Mouse (Mus musculus): ENCODE measurements around the gene Sema4d. TPM values are rescaled to one million over a fixed set of nuclear protein-coding genes. Genes with fewer than 3 reads are reported as not detected.

The Sema4d gene
- polyA plus RNA-seq, 1 experiment = 23.0 TPM

DNA sequence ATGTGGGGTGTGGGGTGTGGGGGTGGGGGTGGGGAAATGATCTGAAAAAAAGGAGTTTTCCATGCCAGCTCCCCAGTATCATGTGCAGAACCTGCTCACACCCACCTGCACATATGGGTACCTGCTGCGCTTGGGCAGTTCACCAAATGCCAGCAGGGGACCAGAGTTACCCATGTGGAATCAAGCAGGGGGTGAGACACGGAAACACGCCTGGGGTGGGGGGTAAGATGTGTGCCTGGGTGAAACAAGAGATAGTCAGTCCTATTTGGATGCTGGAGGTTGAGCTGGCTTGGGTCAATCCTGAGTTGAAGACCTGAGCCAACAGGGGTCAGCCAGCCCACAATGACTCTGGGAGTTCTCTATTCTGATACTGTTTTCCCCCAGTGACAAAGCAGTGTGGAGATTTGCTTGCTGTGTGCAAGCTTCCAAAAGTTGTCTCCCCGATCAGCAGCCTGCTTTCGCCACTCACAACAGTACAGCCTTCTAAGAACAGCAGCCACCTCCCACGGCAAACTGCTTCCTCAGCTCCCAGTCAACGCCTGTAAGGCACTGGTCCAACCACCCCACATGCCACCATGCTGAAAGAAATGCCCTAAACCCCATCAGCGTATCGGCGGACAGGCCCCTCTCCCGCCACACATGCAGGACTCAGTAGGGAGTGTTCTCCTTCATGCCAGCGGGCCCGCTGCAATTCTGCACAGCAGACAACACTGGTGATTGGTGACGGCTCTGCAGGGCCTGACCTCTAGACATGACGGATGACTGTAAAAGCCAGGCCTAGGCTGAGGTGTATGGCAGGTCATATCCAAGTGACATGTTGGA is 41.0 kb downstream of the Sema4d start:
- Histone ChIP-seq H3K27ac (ENCODE audit: control insufficient read depth, insufficient read depth, low read depth, low read length, poor library complexity) (peak overlapping the region; percentile 33), H3K4me1 (ENCODE audit: control insufficient read depth, insufficient read depth, low read length) (peaks cover 29% of the 10 kb centered on the region), H3K4me3 (replicated peaks; ENCODE audit: control insufficient read depth, low read depth, low read length) (no peak overlapping the region)
- WGBS = 71% methylated on average over 15 of the region's 15 CpGs
- TF ChIP-seq POLR2A (IDR thresholded peaks at IDR 0.05; ENCODE audit: borderline replicate concordance, control insufficient read depth, low read depth, low read length) (no peak), CTCF (IDR thresholded peaks at IDR 0.05; ENCODE audit: control insufficient read depth, insufficient read depth, low read length) (no peak)

DNA sequence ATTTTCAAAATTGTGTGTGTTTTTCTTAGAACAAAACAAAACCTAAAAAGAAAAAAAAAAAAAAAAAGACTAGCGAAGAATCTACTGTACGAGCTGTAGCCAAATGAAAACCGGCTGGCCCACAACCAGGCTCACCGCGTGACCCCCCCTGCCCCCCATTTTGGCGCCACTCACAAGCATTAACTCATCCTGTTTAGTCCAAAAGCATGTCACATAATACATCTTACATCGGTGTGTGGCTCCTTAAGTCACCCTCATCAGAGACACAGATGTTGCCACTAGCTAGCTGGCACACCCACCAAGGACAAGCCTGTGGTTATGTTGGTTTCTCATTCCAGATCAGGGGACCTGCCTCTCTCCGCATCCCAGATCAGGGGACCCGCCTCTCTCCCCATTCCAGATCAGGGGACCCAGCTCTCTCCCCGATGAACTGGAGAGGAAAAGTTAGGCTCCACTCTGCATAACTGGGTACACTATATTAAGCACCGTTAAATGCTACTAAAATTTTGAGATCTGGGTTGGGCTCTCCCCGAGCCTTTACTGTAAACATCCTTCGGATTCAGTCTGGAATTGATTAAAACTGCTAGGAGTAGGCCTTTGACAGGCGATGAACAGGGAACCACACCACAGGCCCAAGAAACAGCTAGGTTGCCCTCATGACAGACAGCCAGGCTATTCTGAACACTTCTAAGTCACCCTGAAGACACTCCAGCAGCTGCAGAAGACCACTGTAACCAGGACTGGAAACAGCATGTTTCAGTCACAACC is 43.8 kb downstream of the Sema4d start:
- TF ChIP-seq CTCF (IDR thresholded peaks at IDR 0.05; ENCODE audit: control insufficient read depth, insufficient read depth, low read length) (no peak), POLR2A (IDR thresholded peaks at IDR 0.05; ENCODE audit: borderline replicate concordance, control insufficient read depth, low read depth, low read length) (no peak)
- Histone ChIP-seq H3K4me3 (replicated peaks; ENCODE audit: control insufficient read depth, low read depth, low read length) (no peak overlapping the region), H3K27ac (ENCODE audit: control insufficient read depth, insufficient read depth, low read depth, low read length, poor library complexity) (no peak overlapping the region), H3K4me1 (ENCODE audit: control insufficient read depth, insufficient read depth, low read length) (peaks cover 28% of the 10 kb centered on the region)
- 60% methylated on average over 14 of the region's 14 CpGs for WGBS

DNA sequence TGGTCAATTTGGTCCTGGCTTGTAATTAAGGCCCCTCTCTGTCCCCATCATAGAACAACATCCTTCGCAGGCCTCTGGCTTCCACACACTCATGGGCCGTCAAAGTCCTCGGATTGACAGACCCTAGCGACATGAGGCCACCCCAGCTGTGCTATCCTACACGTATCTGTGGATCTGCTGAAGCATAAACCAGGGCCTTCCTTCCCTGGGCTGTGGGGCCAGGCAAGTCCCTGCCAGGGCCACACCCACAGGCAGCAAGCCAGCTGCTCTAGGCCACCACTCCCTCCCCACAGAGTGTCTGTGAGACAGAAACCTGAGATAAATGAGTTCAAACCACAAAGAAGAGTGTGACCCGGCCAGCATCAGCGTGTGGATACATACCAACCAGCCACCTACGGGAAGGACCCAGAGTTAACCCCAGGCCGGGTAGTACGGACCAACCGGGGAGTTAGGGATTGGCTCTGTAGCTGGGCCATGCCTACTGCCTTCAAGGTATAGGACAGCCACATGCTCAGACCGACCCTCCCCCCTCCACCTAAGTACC is 45.5 kb downstream of the Sema4d start:
- H3K4me3 ChIP-seq (replicated peaks; ENCODE audit: control insufficient read depth, low read depth, low read length) = no peak overlapping the region

DNA sequence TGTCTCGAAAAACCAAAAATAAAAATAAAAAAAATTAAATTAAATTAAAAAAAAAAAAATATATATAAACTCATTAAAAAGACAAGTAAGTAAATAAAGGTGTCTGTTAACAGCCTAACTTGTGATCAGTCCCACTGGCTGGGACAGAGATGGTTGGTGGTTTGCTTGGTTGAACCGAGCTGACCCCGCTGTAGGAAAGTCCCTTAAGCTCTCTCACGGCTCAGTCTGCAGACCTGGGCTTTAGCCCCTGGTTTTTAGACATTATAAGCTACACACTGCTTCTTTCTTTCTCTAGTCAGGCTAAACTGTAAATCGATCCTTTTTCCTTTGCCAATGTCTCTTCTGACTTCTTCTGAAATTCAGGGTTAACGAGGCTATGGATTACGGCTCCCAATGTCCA is 46.5 kb downstream of the Sema4d start:
- H3K4me1 ChIP-seq (ENCODE audit: control insufficient read depth, insufficient read depth, low read length) = peaks cover 25% of the 10 kb centered on the region
- H3K4me3 ChIP-seq (replicated peaks; ENCODE audit: control insufficient read depth, low read depth, low read length) = no peak overlapping the region
- H3K27ac ChIP-seq (ENCODE audit: control insufficient read depth, insufficient read depth, low read depth, low read length, poor library complexity) = no peak overlapping the region
- TF ChIP-seq POLR2A (IDR thresholded peaks at IDR 0.05; ENCODE audit: borderline replicate concordance, control insufficient read depth, low read depth, low read length) = no peak
- TF ChIP-seq CTCF (IDR thresholded peaks at IDR 0.05; ENCODE audit: control insufficient read depth, insufficient read depth, low read length) = no peak
- 81% methylated on average over 7 of the region's 7 CpGs for WGBS

More for the DNA sequence above, 45.5 kb downstream of the Sema4d start:
- 26% methylated on average over 12 of the region's 12 CpGs for whole genome bisulfite sequencing
- no peak for TF ChIP-seq POLR2A (IDR thresholded peaks at IDR 0.05; ENCODE audit: borderline replicate concordance, control insufficient read depth, low read depth, low read length)
- TF ChIP-seq CTCF (IDR thresholded peaks at IDR 0.05; ENCODE audit: control insufficient read depth, insufficient read depth, low read length) = peak; percentile 15; the same call in 1 of the 2 replicates
- Histone ChIP-seq H3K4me1 (ENCODE audit: control insufficient read depth, insufficient read depth, low read length) (peaks cover 25% of the 10 kb centered on the region), H3K27ac (ENCODE audit: control insufficient read depth, insufficient read depth, low read depth, low read length, poor library complexity) (peak overlapping the region; percentile 76)

DNA sequence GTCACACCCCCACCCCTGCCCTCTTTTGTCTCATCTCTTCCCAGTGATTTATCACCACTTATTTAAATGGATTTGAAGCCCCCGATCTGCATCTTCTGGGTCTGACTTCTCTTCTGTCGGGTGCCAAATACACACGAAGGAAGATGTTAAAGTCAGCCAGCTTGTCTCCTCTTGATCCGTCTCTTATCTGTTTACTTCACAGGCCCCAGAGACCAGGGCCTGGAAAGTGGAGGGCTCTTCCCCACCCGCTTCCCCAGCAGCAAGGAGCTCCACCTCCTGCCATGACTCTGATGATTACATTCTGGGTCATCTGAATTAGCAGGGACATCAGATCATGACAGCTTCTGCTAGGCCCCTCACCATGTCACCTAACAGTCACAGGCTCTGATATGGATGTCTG is 47.7 kb downstream of the Sema4d start:
- 59% methylated on average over 5 of the region's 5 CpGs for WGBS
- TF ChIP-seq CTCF (IDR thresholded peaks at IDR 0.05; ENCODE audit: control insufficient read depth, insufficient read depth, low read length) (no peak), POLR2A (IDR thresholded peaks at IDR 0.05; ENCODE audit: borderline replicate concordance, control insufficient read depth, low read depth, low read length) (no peak)
- H3K27ac ChIP-seq (ENCODE audit: control insufficient read depth, insufficient read depth, low read depth, low read length, poor library complexity) = no peak overlapping the region
- peaks cover 27% of the 10 kb centered on the region for H3K4me1 ChIP-seq (ENCODE audit: control insufficient read depth, insufficient read depth, low read length)
- no peak overlapping the region for H3K4me3 ChIP-seq (replicated peaks; ENCODE audit: control insufficient read depth, low read depth, low read length)

DNA sequence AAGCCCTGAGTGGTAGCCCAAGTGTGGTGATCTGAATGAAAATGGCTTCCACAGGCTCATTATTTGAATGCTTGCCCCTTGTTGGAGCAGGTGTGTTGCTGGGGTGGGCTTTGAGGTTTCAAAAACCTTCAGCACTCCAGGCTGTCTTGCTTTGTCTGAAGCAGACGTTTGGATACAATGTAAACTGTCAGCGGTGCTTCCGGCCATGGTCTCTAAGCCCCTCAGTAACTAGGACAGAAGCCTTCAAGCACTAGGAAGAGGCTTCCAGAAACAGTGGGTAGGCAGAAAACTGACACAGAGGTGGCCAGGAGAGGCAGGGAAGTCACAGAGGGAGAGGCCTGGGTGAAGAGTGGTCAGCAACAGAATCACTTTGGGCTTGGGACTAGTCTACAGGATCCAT is 49.7 kb downstream of the Sema4d start:
- peaks cover 30% of the 10 kb centered on the region for H3K4me1 ChIP-seq (ENCODE audit: control insufficient read depth, insufficient read depth, low read length)

DNA sequence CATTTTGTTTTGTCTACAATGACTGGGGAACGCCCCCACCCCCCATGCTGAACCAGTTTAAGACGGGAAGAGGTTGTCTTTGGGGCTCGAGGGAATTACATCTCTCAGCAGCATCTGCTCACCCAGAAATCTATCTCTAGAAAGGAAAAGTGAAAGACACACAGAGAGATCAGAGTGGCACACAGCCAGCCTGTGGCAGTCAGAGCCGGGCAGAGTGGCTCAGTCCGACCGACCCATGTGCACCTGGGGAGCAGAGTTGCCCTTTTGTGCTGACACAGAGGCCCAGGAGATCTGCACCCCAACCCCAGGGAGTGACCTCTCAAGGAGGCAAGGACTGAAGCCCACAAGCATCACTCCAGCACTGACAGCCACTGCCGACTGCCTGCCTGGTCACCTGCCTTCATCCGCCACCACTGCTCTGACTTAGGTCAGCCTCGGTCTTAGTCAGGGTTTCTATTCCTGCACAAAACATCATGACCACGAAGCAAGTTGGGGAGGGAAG is 50.9 kb downstream of the Sema4d start:
- 32% methylated on average over 10 of the region's 10 CpGs for WGBS
- Histone ChIP-seq H3K27ac (ENCODE audit: control insufficient read depth, insufficient read depth, low read depth, low read length, poor library complexity) (peak overlapping the region; percentile 53), H3K4me1 (ENCODE audit: control insufficient read depth, insufficient read depth, low read length) (peaks cover 28% of the 10 kb centered on the region), H3K4me3 (replicated peaks; ENCODE audit: control insufficient read depth, low read depth, low read length) (peak overlapping the region; percentile 0)
- TF ChIP-seq CTCF (IDR thresholded peaks at IDR 0.05; ENCODE audit: control insufficient read depth, insufficient read depth, low read length) (no peak), POLR2A (IDR thresholded peaks at IDR 0.05; ENCODE audit: borderline replicate concordance, control insufficient read depth, low read depth, low read length) (peak; percentile 30; the same call in 1 of the 2 replicates)

More for the DNA sequence above, 49.7 kb downstream of the Sema4d start:
- no peak overlapping the region for H3K27ac ChIP-seq (ENCODE audit: control insufficient read depth, insufficient read depth, low read depth, low read length, poor library complexity)
- H3K4me3 ChIP-seq (replicated peaks; ENCODE audit: control insufficient read depth, low read depth, low read length) = no peak overlapping the region
- 84% methylated on average over 3 of the region's 3 CpGs for WGBS
- no peak for TF ChIP-seq POLR2A (IDR thresholded peaks at IDR 0.05; ENCODE audit: borderline replicate concordance, control insufficient read depth, low read depth, low read length)
- TF ChIP-seq CTCF (IDR thresholded peaks at IDR 0.05; ENCODE audit: control insufficient read depth, insufficient read depth, low read length) = no peak

DNA sequence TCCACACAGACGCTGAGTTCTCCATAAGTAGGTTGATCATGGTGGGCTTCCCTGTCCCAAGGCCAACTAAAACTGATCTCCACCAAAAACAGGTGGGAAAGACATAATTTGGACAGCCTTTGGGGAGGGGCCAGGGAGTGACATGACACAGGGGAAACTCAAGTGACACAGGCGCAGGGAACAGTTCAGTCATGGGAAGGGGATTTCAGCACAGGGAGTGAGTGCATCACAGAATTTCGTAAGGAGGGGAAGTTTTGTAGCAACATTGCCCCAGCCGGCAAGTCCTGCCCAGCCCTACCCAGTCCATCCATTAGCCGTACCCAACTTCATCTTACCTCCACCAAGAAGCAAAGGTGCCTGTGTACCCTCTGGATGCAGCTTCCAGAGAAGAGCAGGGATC is 52.8 kb downstream of the Sema4d start:
- Histone ChIP-seq H3K27ac (ENCODE audit: control insufficient read depth, insufficient read depth, low read depth, low read length, poor library complexity) (peak overlapping the region; percentile 55), H3K4me1 (ENCODE audit: control insufficient read depth, insufficient read depth, low read length) (peaks cover 37% of the 10 kb centered on the region), H3K4me3 (replicated peaks; ENCODE audit: control insufficient read depth, low read depth, low read length) (no peak overlapping the region)
- WGBS = 39% methylated on average over 5 of the region's 5 CpGs
- TF ChIP-seq CTCF (IDR thresholded peaks at IDR 0.05; ENCODE audit: control insufficient read depth, insufficient read depth, low read length) (no peak), POLR2A (IDR thresholded peaks at IDR 0.05; ENCODE audit: borderline replicate concordance, control insufficient read depth, low read depth, low read length) (no peak)
